Mouse (Mus musculus) embryonic facial prominence, embryonic 10.5 days (tissue): ENCODE results near the gene Trpt1. TPM values are rescaled to one million over a fixed set of nuclear protein-coding genes. Genes with fewer than 3 reads are reported as not detected.
A peak's percentile ranks its signal among the peaks of the same experiment; 100 is the strongest.

Source experiments
- DNase-seq: peaks from one replicate; pipeline ENCODE4 v3.0.0-alpha.2; 2017; ENCODE audit warnings: low spot score
- H3K27ac ChIP-seq: fragments of 300-500 bp; sonication (generic); replicated peaks from 2 replicates; pipeline ENCODE4 v1.5.1; 2016; ENCODE audit warnings: mild to moderate bottlenecking
- H3K27me3 ChIP-seq: fragments of 300-500 bp; sonication (generic); replicated peaks from 2 replicates; pipeline ENCODE4 v1.6.1; 2016; ENCODE audit warnings: low read depth, mild to moderate bottlenecking; ENCODE audit not compliant: poor library complexity, severe bottlenecking
- H3K36me3 ChIP-seq: fragments of 300-500 bp; sonication (generic); replicated peaks from 2 replicates; pipeline ENCODE4 v1.6.1; 2016; ENCODE audit warnings: mild to moderate bottlenecking, moderate library complexity
- H3K4me1 ChIP-seq: fragments of 300-500 bp; sonication (generic); 2 replicates; pipeline ENCODE4 v1.6.1; 2016
- H3K4me3 ChIP-seq: fragments of 300-500 bp; sonication (generic); 2 replicates; pipeline ENCODE4 v1.5.1; 2016; ENCODE audit warnings: mild to moderate bottlenecking, moderate library complexity
- H3K9me3 ChIP-seq: fragments of 300-500 bp; sonication (generic); 2 replicates; pipeline ENCODE4 v1.6.1; 2016; ENCODE audit warnings: mild to moderate bottlenecking
- WGBS: fragments of 180-500 bp; shearing (Covaris S2); methylation state at CpG from one replicate; pipeline ENCODE4 v1.1.7; 2016; 5-methylcytosine and 5-hydroxymethylcytosine counted together
- polyA plus RNA-seq: library from polyadenylated mRNA; unstranded; fragments of >200 nt; fragmentation: Nextera tagmentation; extraction: Ambion mirVana; gene quantifications from 2 replicates; pipeline ENCODE4 v1.2.1, GENCODE M21; 2016

Gene Trpt1
- polyA plus RNA-seq, 1 experiment from 2014 or later: 8.8 TPM

DNA sequence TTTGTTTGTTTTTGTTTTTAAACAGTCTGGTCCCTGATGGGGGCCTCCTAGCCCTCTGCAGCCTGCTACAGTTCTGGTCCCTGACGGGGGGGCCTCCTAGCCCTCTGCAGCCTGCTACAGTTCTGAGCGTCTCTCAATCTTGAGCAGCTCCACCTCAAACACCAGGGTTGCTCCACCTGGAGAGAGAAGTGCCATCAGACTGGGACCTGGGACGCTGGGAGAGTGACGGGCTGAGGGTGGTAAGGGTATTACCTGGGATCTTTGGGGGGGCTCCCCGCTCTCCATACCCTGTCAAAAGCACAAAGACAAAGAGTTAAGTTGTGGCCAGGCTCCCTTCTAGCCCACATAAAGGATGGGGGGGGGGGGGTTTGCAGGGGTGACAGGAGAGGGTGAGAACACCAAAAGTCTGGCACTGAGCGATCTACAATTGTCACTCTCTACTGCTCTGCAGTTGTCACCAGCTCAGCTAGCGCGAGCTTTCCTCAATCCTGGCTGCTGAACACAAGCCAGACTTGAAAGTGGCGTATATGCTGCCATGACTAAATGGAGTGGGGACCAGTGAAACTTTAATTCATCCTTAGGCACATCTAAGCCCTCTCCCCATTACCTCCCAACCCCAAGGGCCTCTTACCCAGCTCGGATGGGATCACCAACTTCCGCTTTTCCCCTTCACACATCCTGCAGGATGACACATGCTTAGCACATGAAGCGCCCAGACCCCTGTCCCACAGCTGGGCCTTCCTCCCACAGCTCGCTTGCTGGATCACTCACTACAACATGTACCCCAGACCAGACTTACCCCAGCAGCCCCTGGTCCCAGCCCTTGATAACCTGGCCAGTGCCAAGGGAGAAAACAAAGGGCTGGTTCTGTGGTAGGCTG is 17.9 kb upstream of the Trpt1 start:
- peaks cover 47% of the 10 kb centered on the region for H3K36me3 ChIP-seq
- H3K9me3 ChIP-seq: no peaks in the 10 kb centered on the region
- H3K4me3 ChIP-seq: peak overlapping the region; percentile 92
- peak overlapping the region; percentile 40; the same call in 1 of the 2 replicates for H3K27ac ChIP-seq
- no peak for DNase-seq
- peaks cover 60% of the 10 kb centered on the region for H3K4me1 ChIP-seq
- no peaks in the 10 kb centered on the region for H3K27me3 ChIP-seq
- 90% methylated on average over 13 of the region's 13 CpGs for WGBS

GRCm38 (mm10) chr19:6978639-6978974 is 17.3 kb upstream of the Trpt1 start:
- peaks cover 53% of the 10 kb centered on the region for H3K36me3 ChIP-seq
- H3K27ac ChIP-seq: 0 out of 2 replicates have a peak overlapping the region, but pooled peaks have one; percentile 40
- WGBS: 58% methylated on average over 3 of the region's 3 CpGs
- H3K27me3 ChIP-seq: no peaks in the 10 kb centered on the region
- no peaks in the 10 kb centered on the region for H3K9me3 ChIP-seq
- peak overlapping the region; percentile 92 for H3K4me3 ChIP-seq
- no peak for DNase-seq
- peaks cover 57% of the 10 kb centered on the region for H3K4me1 ChIP-seq

DNA sequence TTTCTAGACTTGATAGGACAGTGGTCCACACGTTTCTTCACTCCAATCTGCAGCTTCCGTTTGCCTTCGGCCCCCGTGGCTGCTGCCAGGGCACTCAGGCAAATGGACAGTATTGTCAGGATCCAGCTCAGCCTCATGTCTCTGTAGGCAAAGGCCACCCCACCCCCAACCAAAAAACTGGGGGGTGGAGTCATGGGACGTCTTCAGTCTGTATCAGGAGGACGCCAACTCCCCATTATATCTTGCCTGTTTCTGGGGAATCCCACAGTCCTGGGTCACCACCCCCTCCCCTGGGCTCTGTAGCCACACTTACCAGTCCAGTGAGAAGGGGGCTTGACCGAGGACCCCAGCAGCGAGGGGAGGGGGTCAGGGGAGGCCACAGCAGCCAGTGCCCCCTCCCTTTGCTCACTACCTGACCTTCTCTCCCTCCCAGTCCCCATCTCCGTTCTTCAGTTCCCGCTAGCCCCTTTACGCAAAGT is 16.9 kb upstream of the Trpt1 start:
- Histone ChIP-seq H3K4me1 (peaks cover 53% of the 10 kb centered on the region), H3K36me3 (peaks cover 57% of the 10 kb centered on the region)
- peak; percentile 37 for DNase-seq

GRCm38 (mm10) chr19:6979486-6980380 is 16.2 kb upstream of the Trpt1 start:
- Histone ChIP-seq H3K4me1 (peaks cover 52% of the 10 kb centered on the region), H3K27me3 (no peaks in the 10 kb centered on the region), H3K4me3 (peak overlapping the region; percentile 92), H3K36me3 (peaks cover 63% of the 10 kb centered on the region), H3K27ac (peak overlapping the region; percentile 98), H3K9me3 (no peaks in the 10 kb centered on the region)
- under 1% methylated on average over 59 of the region's 59 CpGs for WGBS
- peak; percentile 100 for DNase-seq

More for the DNA sequence above, 16.9 kb upstream of the Trpt1 start:
- WGBS: 13% methylated on average over 11 of the region's 11 CpGs
- Histone ChIP-seq H3K9me3 (no peaks in the 10 kb centered on the region), H3K4me3 (peak overlapping the region; percentile 92), H3K27ac (peak overlapping the region; percentile 98), H3K27me3 (no peaks in the 10 kb centered on the region)

DNA sequence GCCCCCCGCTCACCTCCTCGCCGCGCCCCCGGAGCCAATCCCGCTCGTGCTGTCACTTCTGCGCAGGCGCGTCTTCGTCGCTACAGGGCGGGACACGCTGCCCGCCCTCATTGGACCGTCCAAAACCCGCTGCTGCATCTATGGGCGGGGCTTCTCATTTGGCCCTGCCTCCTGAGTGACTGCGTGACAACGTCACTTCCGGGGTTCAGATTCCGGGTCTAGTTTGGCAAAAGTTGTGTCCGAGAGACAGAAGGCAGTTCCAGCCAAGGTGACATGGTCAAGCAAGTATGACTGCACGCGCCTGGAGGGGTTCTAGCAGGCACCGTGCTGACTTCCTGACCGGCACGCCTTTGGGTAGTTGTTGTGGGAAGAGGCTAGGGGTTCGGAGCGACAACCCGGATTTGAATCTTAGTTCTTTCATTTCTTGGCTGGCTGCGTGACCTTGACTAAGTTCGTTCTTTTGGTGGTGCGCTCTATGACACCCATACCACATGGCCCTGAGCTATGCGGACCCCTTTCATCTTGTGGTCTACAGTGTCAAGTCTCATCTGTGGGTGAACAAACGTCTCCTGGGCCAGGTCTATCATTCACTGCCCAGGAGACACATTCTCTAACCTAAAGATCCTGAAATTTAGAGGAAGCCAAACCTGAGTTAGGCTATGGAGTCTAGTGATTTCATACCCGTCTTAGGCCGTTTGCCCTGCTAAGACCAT is 15.4 kb upstream of the Trpt1 start, which contains the start of gene Fkbp2:
Gene Fkbp2 (minus strand): TSS at position 121 of the 713 bp plus-strand sequence.
- 2% methylated on average over 38 of the region's 38 CpGs for WGBS
- Histone ChIP-seq H3K4me1 (peaks cover 52% of the 10 kb centered on the region), H3K36me3 (peaks cover 71% of the 10 kb centered on the region), H3K27me3 (no peaks in the 10 kb centered on the region), H3K4me3 (peak within 1 kb of the TSS; percentile 92), H3K27ac (peak within 1 kb of the TSS; percentile 98), H3K9me3 (no peaks in the 10 kb centered on the region)
- DNase-seq: peak; percentile 98

DNA sequence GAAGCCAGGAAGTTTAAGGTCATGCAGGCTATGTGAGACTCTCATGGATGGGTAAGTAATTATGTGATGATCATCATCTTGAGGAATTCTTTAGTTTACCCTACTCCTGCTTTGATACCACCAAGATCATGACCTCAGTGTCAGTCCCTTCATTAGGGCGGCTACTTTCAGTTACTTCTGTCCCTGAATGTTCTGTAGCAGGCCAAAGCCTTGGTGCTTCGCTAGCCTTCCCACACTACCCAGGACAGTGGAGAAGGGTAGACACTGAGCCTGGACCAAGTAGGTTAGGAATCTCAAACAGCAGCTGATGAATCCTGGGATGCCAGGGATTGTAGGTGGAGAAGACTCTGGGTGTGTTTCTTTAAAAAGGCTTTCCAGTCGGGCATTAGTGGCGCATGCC is 14.5 kb upstream of the Trpt1 start:
- H3K4me3 ChIP-seq: peak overlapping the region; percentile 92
- H3K9me3 ChIP-seq: no peaks in the 10 kb centered on the region
- peaks cover 72% of the 10 kb centered on the region for H3K36me3 ChIP-seq
- no peak for DNase-seq
- H3K4me1 ChIP-seq: peaks cover 50% of the 10 kb centered on the region
- H3K27me3 ChIP-seq: no peaks in the 10 kb centered on the region
- H3K27ac ChIP-seq: no peak overlapping the region
- 92% methylated on average over 4 of the region's 4 CpGs for WGBS

- Histone ChIP-seq H3K4me3 (0 out of 2 replicates have a peak overlapping the region, but pooled peaks have one; percentile 5), H3K4me1 (peaks cover 48% of the 10 kb centered on the region)
- 82% methylated on average over 5 of the region's 5 CpGs for WGBS
These were observed 12.3 kb upstream of the Trpt1 start for GRCm38 (mm10) chr19:6983621-6984020.

DNA sequence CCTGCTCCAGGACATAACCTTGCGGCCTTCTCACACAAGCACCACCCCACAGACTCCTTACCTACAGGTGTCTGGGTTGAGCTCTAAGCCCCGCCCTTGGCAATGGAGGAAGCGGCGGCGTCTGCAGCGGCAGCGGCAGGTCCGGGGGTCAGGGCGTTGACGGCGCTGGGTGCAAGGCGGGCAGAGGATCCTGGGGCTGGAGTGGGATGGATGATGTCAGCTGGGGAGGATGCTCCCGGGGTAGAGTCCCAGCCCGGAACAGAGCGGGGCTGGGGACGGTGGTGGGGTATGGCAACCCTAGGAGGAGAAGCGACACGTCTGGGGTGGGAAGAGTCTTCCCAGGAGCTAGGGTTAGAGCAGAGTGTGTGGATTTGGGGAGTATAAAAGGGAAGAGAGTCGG is 10.6 kb upstream of the Trpt1 start:
- H3K4me1 ChIP-seq: peaks cover 37% of the 10 kb centered on the region
- no peak overlapping the region for H3K27ac ChIP-seq
- H3K9me3 ChIP-seq: no peaks in the 10 kb centered on the region
- DNase-seq: no peak
- 84% methylated on average over 19 of the region's 19 CpGs for whole genome bisulfite sequencing
- peaks cover 48% of the 10 kb centered on the region for H3K36me3 ChIP-seq
- peak overlapping the region; percentile 30; the same call in 1 of the 2 replicates for H3K4me3 ChIP-seq
- no peaks in the 10 kb centered on the region for H3K27me3 ChIP-seq

More at GRCm38 (mm10) chr19:6983621-6984020, 12.3 kb upstream of the Trpt1 start:
- H3K27ac ChIP-seq: no peak overlapping the region
- DNase-seq: no peak
- H3K9me3 ChIP-seq: no peaks in the 10 kb centered on the region
- peaks cover 50% of the 10 kb centered on the region for H3K36me3 ChIP-seq
- no peaks in the 10 kb centered on the region for H3K27me3 ChIP-seq

DNA sequence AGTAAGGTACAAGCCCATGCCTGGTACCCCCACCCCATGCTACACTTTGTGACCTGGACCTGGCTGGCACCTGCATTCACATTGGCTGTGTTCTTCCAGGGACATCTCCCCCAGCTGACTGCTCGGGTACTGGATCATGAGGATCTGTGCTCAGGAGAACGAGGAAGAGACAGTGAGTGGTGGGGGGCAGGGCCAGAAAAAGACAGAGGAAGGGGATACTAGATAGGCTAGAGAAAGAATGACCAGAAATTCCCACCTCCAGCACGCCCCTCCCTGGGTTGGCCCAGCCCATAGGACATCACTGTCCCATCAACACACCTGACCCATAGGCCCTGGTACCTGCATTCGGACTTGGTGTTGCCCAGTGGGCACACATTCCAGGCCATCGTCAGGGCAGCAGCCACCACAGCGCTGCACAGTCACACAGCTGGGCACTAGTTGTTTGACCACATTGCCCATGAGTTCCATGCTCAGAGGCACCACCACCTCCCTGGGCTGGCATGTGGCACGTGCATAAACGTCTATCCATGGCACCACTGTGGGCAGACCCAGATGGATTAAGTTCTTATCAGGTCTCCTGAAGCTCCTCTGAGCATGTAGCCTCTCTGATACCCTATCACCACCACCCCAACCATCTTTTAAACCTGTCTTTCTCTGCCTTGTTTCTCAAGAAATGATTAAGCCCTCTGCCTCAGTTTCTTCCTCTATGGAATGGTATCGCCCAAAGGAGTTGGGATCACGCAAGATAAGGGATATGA is 9.8 kb upstream of the Trpt1 start:
- Histone ChIP-seq H3K27ac (peak overlapping the region; percentile 96), H3K27me3 (no peaks in the 10 kb centered on the region)
- 81% methylated on average over 10 of the region's 10 CpGs for WGBS

GRCm38 (mm10) chr19:6987061-6987903 is 8.6 kb upstream of the Trpt1 start, which contains the start of gene Vegfb:
Gene Vegfb (minus strand): TSS chr19:6987651.
- Histone ChIP-seq H3K27me3 (no peaks in the 10 kb centered on the region), H3K36me3 (peaks cover 41% of the 10 kb centered on the region), H3K4me3 (peak within 1 kb of the TSS; percentile 95), H3K27ac (peak within 1 kb of the TSS; percentile 96), H3K4me1 (peaks cover 37% of the 10 kb centered on the region), H3K9me3 (no peaks in the 10 kb centered on the region)
- under 1% methylated on average over 85 of the region's 85 CpGs for WGBS
- peak; percentile 84 for DNase-seq

More for the DNA sequence above, 9.8 kb upstream of the Trpt1 start:
- H3K4me3 ChIP-seq: peak overlapping the region; percentile 95
- H3K4me1 ChIP-seq: peaks cover 31% of the 10 kb centered on the region
- H3K9me3 ChIP-seq: no peaks in the 10 kb centered on the region
- DNase-seq: no peak
- H3K36me3 ChIP-seq: peaks cover 48% of the 10 kb centered on the region
